Mouse (Mus musculus): Measurements from ENCODE around the gene Npas2. TPM values are rescaled to one million over a fixed set of nuclear protein-coding genes. Genes with fewer than 3 reads are reported as not detected.
A peak's percentile ranks its signal among the peaks of the same experiment; 100 is the strongest.

The Npas2 gene
- polyA plus RNA-seq, 1 experiment, result 1.8 TPM

- DNase-seq, result no peak
- Histone ChIP-seq H3K4me1 (ENCODE audit: control insufficient read depth, insufficient read depth, low read length) (peaks cover 3% of the 10 kb centered on the region; the same call in 1 of the 2 replicates), H3K27ac (ENCODE audit: insufficient read depth, low read length) (no peak overlapping the region)
These were observed 134.0 kb downstream of the Npas2 start for GRCm38 (mm10) chr1:39327546-39327945.

GRCm38 (mm10) chr1:39330857-39331594, 137.5 kb downstream of the Npas2 start:
- DNase-seq, result peak in 1 of 2 experiments; percentile 21
- H3K27ac ChIP-seq (ENCODE audit: insufficient read depth, low read length), result no peak overlapping the region
- 65% methylated on average over 7 of the region's 7 CpGs for WGBS
- peaks cover 3% of the 10 kb centered on the region; the same call in 1 of the 2 replicates for H3K4me1 ChIP-seq (ENCODE audit: control insufficient read depth, insufficient read depth, low read length)
- TF ChIP-seq POLR2A (IDR thresholded peaks at IDR 0.05; ENCODE audit: borderline replicate concordance, insufficient read depth, low read length), result no peak
- TF ChIP-seq CTCF (IDR thresholded peaks at IDR 0.05; ENCODE audit: borderline replicate concordance, insufficient read depth, low read depth, low read length), result no peak
- H3K27me3 ChIP-seq (ENCODE audit: control insufficient read depth, insufficient read depth, low read length), result no peaks in the 10 kb centered on the region
- no peak overlapping the region for H3K4me3 ChIP-seq (replicated peaks; ENCODE audit: insufficient read depth, low read depth, low read length)

More at GRCm38 (mm10) chr1:39327546-39327945, 134.0 kb downstream of the Npas2 start:
- no peak for TF ChIP-seq POLR2A (IDR thresholded peaks at IDR 0.05; ENCODE audit: borderline replicate concordance, insufficient read depth, low read length)
- no peak for TF ChIP-seq CTCF (IDR thresholded peaks at IDR 0.05; ENCODE audit: borderline replicate concordance, insufficient read depth, low read depth, low read length)
- Histone ChIP-seq H3K4me3 (replicated peaks; ENCODE audit: insufficient read depth, low read depth, low read length) (no peak overlapping the region), H3K27me3 (ENCODE audit: control insufficient read depth, insufficient read depth, low read length) (no peaks in the 10 kb centered on the region)
- 71% methylated on average over 7 of the region's 7 CpGs for WGBS

- Histone ChIP-seq H3K4me1 (ENCODE audit: control insufficient read depth, insufficient read depth, low read length) (peaks cover 3% of the 10 kb centered on the region; the same call in 1 of the 2 replicates), H3K27ac (ENCODE audit: insufficient read depth, low read length) (no peak overlapping the region), H3K4me3 (replicated peaks; ENCODE audit: insufficient read depth, low read depth, low read length) (no peak overlapping the region), H3K27me3 (ENCODE audit: control insufficient read depth, insufficient read depth, low read length) (no peaks in the 10 kb centered on the region)
- TF ChIP-seq POLR2A (IDR thresholded peaks at IDR 0.05; ENCODE audit: borderline replicate concordance, insufficient read depth, low read length), result no peak
- TF ChIP-seq CTCF (IDR thresholded peaks at IDR 0.05; ENCODE audit: borderline replicate concordance, insufficient read depth, low read depth, low read length), result no peak
- 81% methylated on average over 4 of the region's 4 CpGs for WGBS
- no peak for DNase-seq
These were observed 138.9 kb downstream of the Npas2 start for GRCm38 (mm10) chr1:39332456-39332855.

- no peak overlapping the region for H3K4me3 ChIP-seq (replicated peaks; ENCODE audit: insufficient read depth, low read depth, low read length)
- DNase-seq, result no peak
- no peaks in the 10 kb centered on the region for H3K27me3 ChIP-seq (ENCODE audit: control insufficient read depth, insufficient read depth, low read length)
- TF ChIP-seq CTCF (IDR thresholded peaks at IDR 0.05; ENCODE audit: borderline replicate concordance, insufficient read depth, low read depth, low read length), result no peak
- no peak for TF ChIP-seq POLR2A (IDR thresholded peaks at IDR 0.05; ENCODE audit: borderline replicate concordance, insufficient read depth, low read length)
- peaks cover 3% of the 10 kb centered on the region; the same call in 1 of the 2 replicates for H3K4me1 ChIP-seq (ENCODE audit: control insufficient read depth, insufficient read depth, low read length)
- no peak overlapping the region for H3K27ac ChIP-seq (ENCODE audit: insufficient read depth, low read length)
- WGBS, result 52% methylated on average over 15 of the region's 15 CpGs
These were observed 142.1 kb downstream of the Npas2 start for GRCm38 (mm10) chr1:39335561-39336196.

- DNase-seq, result peak in 1 of 2 experiments; percentile 29
These were observed 143.3 kb downstream of the Npas2 start for GRCm38 (mm10) chr1:39336788-39337187.

GRCm38 (mm10) chr1:39338831-39339230, 145.3 kb downstream of the Npas2 start:
- 88% methylated on average over 10 of the region's 10 CpGs for WGBS
- no peaks in the 10 kb centered on the region for H3K4me1 ChIP-seq (ENCODE audit: control insufficient read depth, insufficient read depth, low read length)
- no peak for DNase-seq
- H3K4me3 ChIP-seq (replicated peaks; ENCODE audit: insufficient read depth, low read depth, low read length), result no peak overlapping the region
- no peaks in the 10 kb centered on the region for H3K27me3 ChIP-seq (ENCODE audit: control insufficient read depth, insufficient read depth, low read length)
- H3K27ac ChIP-seq (ENCODE audit: insufficient read depth, low read length), result no peak overlapping the region
- TF ChIP-seq CTCF (IDR thresholded peaks at IDR 0.05; ENCODE audit: borderline replicate concordance, insufficient read depth, low read depth, low read length) (no peak), POLR2A (IDR thresholded peaks at IDR 0.05; ENCODE audit: borderline replicate concordance, insufficient read depth, low read length) (no peak)

More at GRCm38 (mm10) chr1:39336788-39337187, 143.3 kb downstream of the Npas2 start:
- Histone ChIP-seq H3K4me3 (replicated peaks; ENCODE audit: insufficient read depth, low read depth, low read length) (no peak overlapping the region), H3K27me3 (ENCODE audit: control insufficient read depth, insufficient read depth, low read length) (no peaks in the 10 kb centered on the region), H3K4me1 (ENCODE audit: control insufficient read depth, insufficient read depth, low read length) (no peaks in the 10 kb centered on the region), H3K27ac (ENCODE audit: insufficient read depth, low read length) (no peak overlapping the region)
- TF ChIP-seq CTCF (IDR thresholded peaks at IDR 0.05; ENCODE audit: borderline replicate concordance, insufficient read depth, low read depth, low read length), result no peak
- TF ChIP-seq POLR2A (IDR thresholded peaks at IDR 0.05; ENCODE audit: borderline replicate concordance, insufficient read depth, low read length), result no peak
- 33% methylated on average over 8 of the region's 8 CpGs for WGBS

- Histone ChIP-seq H3K4me3 (replicated peaks; ENCODE audit: insufficient read depth, low read depth, low read length) (no peak overlapping the region), H3K4me1 (ENCODE audit: control insufficient read depth, insufficient read depth, low read length) (no peaks in the 10 kb centered on the region), H3K27ac (ENCODE audit: insufficient read depth, low read length) (no peak overlapping the region), H3K27me3 (ENCODE audit: control insufficient read depth, insufficient read depth, low read length) (no peaks in the 10 kb centered on the region)
- TF ChIP-seq POLR2A (IDR thresholded peaks at IDR 0.05; ENCODE audit: borderline replicate concordance, insufficient read depth, low read length), result no peak
- TF ChIP-seq CTCF (IDR thresholded peaks at IDR 0.05; ENCODE audit: borderline replicate concordance, insufficient read depth, low read depth, low read length), result no peak
- 71% methylated on average over 5 of the region's 5 CpGs for WGBS
- DNase-seq, result no peak
These were observed 145.9 kb downstream of the Npas2 start for GRCm38 (mm10) chr1:39339455-39339854.
